Mouse (Mus musculus): ENCODE data around the gene Car9.

GRCm38 (mm10) chr4:43463102-43463501 lies 43.7 kb upstream of the Car9 start:
- no peak for TF ChIP-seq CTCF (IDR thresholded peaks at IDR 0.05; ENCODE audit: low read depth, low read length)
- TF ChIP-seq POLR2A (IDR thresholded peaks at IDR 0.05; ENCODE audit: extremely low read depth, insufficient read depth, low read length), result no peak
